Mouse (Mus musculus): Measurements from ENCODE around the gene Gm8871. TPM values are rescaled to one million over a fixed set of nuclear protein-coding genes. Genes with fewer than 3 reads are reported as not detected.

The Gm8871 gene
- not detected in 2 replicates for polyA plus RNA-seq (2012; rRNA removed)

DNA sequence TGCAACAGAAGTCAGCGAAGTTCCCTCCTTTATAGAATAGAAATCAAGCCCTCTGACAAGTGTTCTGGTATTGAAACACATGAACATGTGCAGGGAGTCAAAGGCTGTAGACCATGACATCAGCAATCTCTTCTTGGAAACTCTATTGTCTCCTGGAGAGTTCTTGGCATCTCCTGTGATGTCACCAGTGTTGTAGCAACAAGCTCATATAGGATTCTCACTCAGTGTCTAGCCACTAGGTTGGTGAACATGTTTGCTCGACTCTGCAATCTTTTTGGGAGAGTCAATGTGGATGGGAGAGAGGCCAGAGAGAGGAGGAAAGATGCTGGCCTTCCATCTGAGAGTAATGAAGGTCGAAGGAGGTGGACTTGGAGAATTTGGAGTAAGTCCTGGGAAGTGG, at the start of gene Gm8871, which contains the start of gene Gm8857:
Gene Gm8871 (plus strand): TSS at position 301 of the 400 bp plus-strand sequence.
Gene Gm8857 (plus strand): TSS at position 303 of the 400 bp plus-strand sequence.

Other genes starting within 250 kb of the Gm8871 start
- gene Gm8857, start within 50 bp of the Gm8871 start, polyA plus RNA-seq (2012; rRNA removed): not detected in 2 replicates
- not detected in 2 replicates for gene Gm8879, start 179.8 kb downstream of the Gm8871 start, polyA plus RNA-seq (2012; rRNA removed)
- gene Gm5861, start 235.3 kb downstream of the Gm8871 start, polyA plus RNA-seq (2012; rRNA removed): not detected in 2 replicates

Measured in liver, embryonic 14 days (tissue).